Mouse (Mus musculus): ENCODE data around the gene Psmb7.

GRCm38 (mm10) chr2:38562596-38562995 lies 81.3 kb downstream of the Psmb7 start:
- TF ChIP-seq CTCF (IDR thresholded peaks at IDR 0.05; ENCODE audit: extremely low read depth, insufficient read length, insufficient replicate concordance, low read depth, low read length) (no peak), POLR2A (IDR thresholded peaks at IDR 0.05; ENCODE audit: low read depth, low read length) (no peak)

Data from small intestine, adult 2 months (tissue).